Mouse (Mus musculus): ENCODE measurements around the gene Cox14. TPM values are rescaled to one million over a fixed set of nuclear protein-coding genes. Genes with fewer than 3 reads are reported as not detected.

Gene Cox14
- polyA plus RNA-seq, 1 experiment = 145 TPM

- TF ChIP-seq FLI1 (IDR thresholded peaks at IDR 0.05; ENCODE audit: low read length) = no peak
- TF ChIP-seq GATA1 (IDR thresholded peaks at IDR 0.05; ENCODE audit: borderline replicate concordance, low read length) = no peak
- H3K4me1 ChIP-seq = peaks cover 37% of the 10 kb centered on the region
- H3K4me3 ChIP-seq (replicated peaks) = no peak overlapping the region
- no peaks in the 10 kb centered on the region for H3K9me3 ChIP-seq
- H3K27me3 ChIP-seq (replicated peaks) = peaks cover 34% of the 10 kb centered on the region
- peaks cover 33% of the 10 kb centered on the region for H3K36me3 ChIP-seq (replicated peaks; ENCODE audit: low read length)
Measured at GRCm38 (mm10) chr15:99715982-99716746, 9.3 kb upstream of the Cox14 start.

DNA sequence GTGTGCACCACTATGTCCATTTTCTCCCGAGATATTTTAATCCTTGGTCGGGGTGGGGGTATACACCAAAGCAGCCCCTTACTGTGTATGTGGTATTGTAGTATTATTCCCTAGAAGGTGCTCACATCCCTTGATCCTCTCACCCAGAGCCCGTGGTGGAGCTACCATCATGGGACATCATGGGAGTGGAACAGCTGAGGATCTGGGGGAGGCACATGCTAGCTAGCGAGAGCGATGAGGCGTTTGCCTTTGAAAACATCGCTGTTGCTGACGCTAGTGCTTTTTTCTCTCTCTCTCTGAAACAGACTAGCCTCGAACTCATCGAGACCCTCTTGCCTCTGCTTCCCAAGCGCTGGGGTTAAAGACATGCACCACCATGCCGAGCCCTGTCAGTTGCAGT lies 8.6 kb upstream of the Cox14 start:
- Histone ChIP-seq H3K9me3 (no peaks in the 10 kb centered on the region), H3K36me3 (replicated peaks; ENCODE audit: low read length) (peaks cover 27% of the 10 kb centered on the region), H3K4me3 (replicated peaks) (no peak overlapping the region), H3K4me1 (peaks cover 38% of the 10 kb centered on the region), H3K27me3 (replicated peaks) (peaks cover 34% of the 10 kb centered on the region)
- TF ChIP-seq FLI1 (IDR thresholded peaks at IDR 0.05; ENCODE audit: low read length) = no peak
- TF ChIP-seq GATA1 (IDR thresholded peaks at IDR 0.05; ENCODE audit: borderline replicate concordance, low read length) = no peak

DNA sequence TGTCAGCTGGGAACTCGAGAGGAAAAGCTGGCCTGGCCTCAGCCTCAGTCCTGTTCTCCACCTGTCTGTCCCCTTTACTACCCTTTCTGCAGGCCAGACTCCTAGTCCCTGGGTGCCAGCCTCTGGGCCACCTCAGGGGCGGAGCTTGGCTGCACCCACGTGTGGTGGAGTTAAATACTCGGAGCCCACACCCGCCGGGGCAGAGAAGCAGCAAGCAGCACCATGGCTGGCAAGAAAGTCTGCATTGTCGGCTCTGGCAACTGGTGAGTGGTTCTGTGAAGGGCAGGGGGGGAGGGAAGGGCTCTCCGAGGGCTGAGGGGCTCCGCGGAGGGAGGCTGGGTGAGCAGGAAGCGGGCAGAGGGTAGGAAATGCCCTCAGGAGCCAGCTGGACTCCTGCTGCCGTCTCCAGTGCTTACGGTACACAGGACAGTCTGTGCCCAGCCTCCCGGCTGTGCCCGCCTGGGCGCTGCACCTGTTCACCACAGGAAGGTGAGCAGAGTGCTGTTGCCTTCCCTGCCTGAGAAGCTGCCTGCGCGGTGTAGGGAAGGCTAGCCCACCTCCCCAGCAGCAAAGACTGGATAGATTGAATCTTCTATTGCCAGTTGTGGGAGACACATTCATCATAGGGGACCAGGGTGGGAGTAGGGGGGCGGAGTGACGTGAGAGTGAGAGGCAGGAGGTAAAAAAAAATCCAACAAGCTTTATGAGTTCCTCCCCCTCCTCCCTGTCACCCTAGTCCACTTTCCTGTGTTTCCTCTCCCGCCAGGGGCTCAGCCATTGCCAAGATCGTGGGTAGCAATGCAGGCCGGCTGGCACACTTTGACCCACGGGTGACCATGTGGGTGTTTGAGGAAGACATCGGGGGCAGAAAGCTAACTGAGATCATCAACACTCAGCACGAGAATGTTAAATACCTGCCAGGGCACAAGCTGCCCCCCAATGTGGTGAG lies 7.8 kb upstream of the Cox14 start, which contains the start of gene Gpd1:
Gene Gpd1, plus strand, starts transcription at position 130 of the 949 bp plus-strand sequence.
- Histone ChIP-seq H3K4me1 (peaks cover 45% of the 10 kb centered on the region), H3K36me3 (replicated peaks; ENCODE audit: low read length) (peaks cover 18% of the 10 kb centered on the region), H3K9me3 (no peaks in the 10 kb centered on the region), H3K27me3 (replicated peaks) (peaks cover 34% of the 10 kb centered on the region), H3K4me3 (replicated peaks) (no peak within 1 kb of the TSS)
- no peak for TF ChIP-seq FLI1 (IDR thresholded peaks at IDR 0.05; ENCODE audit: low read length)
- no peak for TF ChIP-seq GATA1 (IDR thresholded peaks at IDR 0.05; ENCODE audit: borderline replicate concordance, low read length)

GRCm38 (mm10) chr15:99718461-99719021 lies 6.9 kb upstream of the Cox14 start:
- TF ChIP-seq FLI1 (IDR thresholded peaks at IDR 0.05; ENCODE audit: low read length) (no peak), GATA1 (IDR thresholded peaks at IDR 0.05; ENCODE audit: borderline replicate concordance, low read length) (no peak)
- Histone ChIP-seq H3K36me3 (replicated peaks; ENCODE audit: low read length) (peaks cover 10% of the 10 kb centered on the region), H3K9me3 (no peaks in the 10 kb centered on the region), H3K4me1 (peaks cover 52% of the 10 kb centered on the region), H3K27me3 (replicated peaks) (peaks cover 34% of the 10 kb centered on the region), H3K4me3 (replicated peaks) (no peak overlapping the region)

DNA sequence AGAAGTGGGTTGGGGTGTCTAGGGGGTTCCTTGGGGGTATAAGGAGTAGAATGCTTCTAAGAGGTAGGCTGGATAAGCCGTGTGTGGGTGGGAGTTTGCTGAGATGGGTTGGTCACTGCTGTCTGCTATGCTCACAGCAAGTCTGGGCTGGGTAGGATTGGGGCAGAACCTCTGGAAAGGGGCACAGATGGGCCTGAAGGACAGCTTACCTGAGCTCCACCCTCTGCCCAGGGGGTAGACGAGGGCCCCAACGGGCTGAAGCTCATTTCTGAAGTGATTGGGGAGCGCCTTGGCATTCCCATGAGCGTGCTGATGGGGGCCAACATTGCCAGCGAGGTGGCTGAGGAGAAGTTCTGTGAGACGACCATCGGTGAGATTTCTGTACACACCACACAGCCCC lies 5.6 kb upstream of the Cox14 start:
- TF ChIP-seq FLI1 (IDR thresholded peaks at IDR 0.05; ENCODE audit: low read length) = no peak
- no peak for TF ChIP-seq GATA1 (IDR thresholded peaks at IDR 0.05; ENCODE audit: borderline replicate concordance, low read length)
- H3K4me1 ChIP-seq = peaks cover 59% of the 10 kb centered on the region
- no peak overlapping the region for H3K4me3 ChIP-seq (replicated peaks)
- H3K9me3 ChIP-seq = no peaks in the 10 kb centered on the region
- H3K36me3 ChIP-seq (replicated peaks; ENCODE audit: low read length) = no peaks in the 10 kb centered on the region
- peaks cover 34% of the 10 kb centered on the region for H3K27me3 ChIP-seq (replicated peaks)

- H3K27me3 ChIP-seq (replicated peaks) = peaks cover 31% of the 10 kb centered on the region
- H3K4me1 ChIP-seq = peaks cover 50% of the 10 kb centered on the region
- no peaks in the 10 kb centered on the region for H3K36me3 ChIP-seq (replicated peaks; ENCODE audit: low read length)
- no peak overlapping the region for H3K4me3 ChIP-seq (replicated peaks)
- TF ChIP-seq GATA1 (IDR thresholded peaks at IDR 0.05; ENCODE audit: borderline replicate concordance, low read length) = no peak
- TF ChIP-seq FLI1 (IDR thresholded peaks at IDR 0.05; ENCODE audit: low read length) = no peak
- H3K9me3 ChIP-seq = no peaks in the 10 kb centered on the region
Measured at GRCm38 (mm10) chr15:99721921-99722743, 3.3 kb upstream of the Cox14 start.

DNA sequence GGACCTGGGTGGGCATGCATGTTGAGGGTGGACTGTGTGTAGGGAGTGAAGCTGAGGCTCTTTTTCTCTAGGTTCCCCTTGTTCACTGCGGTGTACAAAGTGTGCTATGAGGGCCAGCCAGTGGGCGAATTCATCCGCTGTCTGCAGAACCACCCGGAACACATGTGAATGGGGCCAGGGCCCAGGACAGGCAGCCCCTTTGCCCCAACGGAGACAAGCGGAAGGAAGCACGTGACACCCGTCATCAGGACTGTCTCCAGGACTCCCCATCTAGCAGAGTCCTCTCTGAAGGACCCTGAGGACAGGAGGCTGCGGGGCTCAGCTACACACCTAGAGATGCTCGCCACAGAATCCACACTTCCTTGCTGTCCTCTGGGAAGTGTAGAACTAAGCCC lies 2.3 kb upstream of the Cox14 start:
- Histone ChIP-seq H3K4me3 (replicated peaks) (no peak overlapping the region), H3K9me3 (no peaks in the 10 kb centered on the region)

GRCm38 (mm10) chr15:99723515-99724291 lies 1.7 kb upstream of the Cox14 start:
- peaks cover 16% of the 10 kb centered on the region for H3K27me3 ChIP-seq (replicated peaks)
- H3K4me1 ChIP-seq = peaks cover 44% of the 10 kb centered on the region
- peaks cover 14% of the 10 kb centered on the region for H3K36me3 ChIP-seq (replicated peaks; ENCODE audit: low read length)
- H3K9me3 ChIP-seq = no peaks in the 10 kb centered on the region
- peak overlapping the region; percentile 99 for H3K4me3 ChIP-seq (replicated peaks)
- no peak for TF ChIP-seq GATA1 (IDR thresholded peaks at IDR 0.05; ENCODE audit: borderline replicate concordance, low read length)
- no peak for TF ChIP-seq FLI1 (IDR thresholded peaks at IDR 0.05; ENCODE audit: low read length)

More for the DNA sequence above, 2.3 kb upstream of the Cox14 start:
- TF ChIP-seq GATA1 (IDR thresholded peaks at IDR 0.05; ENCODE audit: borderline replicate concordance, low read length) (no peak), FLI1 (IDR thresholded peaks at IDR 0.05; ENCODE audit: low read length) (no peak)
- Histone ChIP-seq H3K36me3 (replicated peaks; ENCODE audit: low read length) (peaks cover 8% of the 10 kb centered on the region), H3K27me3 (replicated peaks) (peaks cover 22% of the 10 kb centered on the region), H3K4me1 (peaks cover 45% of the 10 kb centered on the region)
